Mouse (Mus musculus) bone marrow, adult 2 months (tissue): ENCODE data around the gene Znhit6.

ENCODE experiments used
- CTCF ChIP-seq: fragments of 200-500 bp; IDR thresholded peaks from 2 replicates; pipeline ENCODE4 v1.5.1; 2011; ENCODE audit warnings: low read length, control low read depth; ENCODE audit not compliant: control insufficient read depth, insufficient read depth
- POLR2A ChIP-seq: fragments of 200-500 bp; IDR thresholded peaks from 2 replicates; pipeline ENCODE4 v1.6.1; 2011; ENCODE audit warnings: low read depth, mild to moderate bottlenecking, control low read depth, low read length, borderline replicate concordance; ENCODE audit not compliant: control insufficient read depth

DNA sequence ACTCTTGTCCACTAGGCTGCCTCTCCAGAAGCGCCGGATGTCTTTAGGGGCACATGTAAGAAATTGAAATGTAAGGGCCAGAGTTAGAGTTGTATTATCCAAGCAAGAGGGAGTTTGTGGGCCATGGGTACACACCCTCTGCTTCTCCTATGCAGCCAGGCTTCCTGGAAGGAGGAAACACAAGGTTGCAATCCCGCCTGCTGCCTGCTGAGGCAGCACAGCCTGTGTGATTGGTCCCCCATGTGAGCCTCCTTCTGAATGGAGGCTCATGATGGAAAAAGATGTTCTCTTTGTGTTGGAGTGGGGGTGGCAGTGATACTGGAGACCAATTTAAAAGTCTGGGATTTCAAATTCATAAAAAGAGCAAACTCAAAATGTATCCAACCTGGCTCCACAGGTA, 51.8 kb downstream of the Znhit6 start:
- TF ChIP-seq CTCF (peak; percentile 15; the same call in 1 of the 2 replicates), POLR2A (no peak)
